Comparison of ENCODE assay signal across 18 mouse cellular contexts in the genomic region with DNA sequence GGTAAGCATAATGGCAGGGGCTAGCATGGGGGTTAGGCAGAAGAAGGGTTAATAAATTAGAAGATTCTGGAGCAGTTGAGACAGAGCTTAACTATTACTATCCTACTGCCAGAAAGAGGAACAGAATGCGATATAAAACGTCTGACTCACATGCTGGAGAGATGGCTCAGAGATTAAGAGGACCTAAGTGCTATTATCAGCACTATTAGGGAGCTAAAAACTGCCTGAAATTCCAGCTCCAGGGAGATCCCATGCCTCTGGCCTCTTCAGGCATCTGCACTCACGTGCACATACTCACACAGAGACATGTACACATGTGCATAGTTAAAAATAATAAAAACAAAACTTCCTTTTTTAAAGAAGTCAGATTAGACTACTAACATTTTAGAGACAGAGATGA.
"Had no signal": no experiment of that assay in that cellular context is flagged by ENCODE, and none has a peak within 500 bp of the region (broad histone marks: within the 10 kb centered on the region; RNA-seq: fewer than 3 reads in every experiment).

No protein-coding gene starts in this region.

- H3K27me3 ChIP-seq: stomach, embryonic 15.5 days had no signal

- H3K4me3 ChIP-seq: left cerebral cortex, adult 2 months; megakaryocyte, embryonic 14.5 days; stomach, embryonic 15.5 days had no signal

- H3K36me3 ChIP-seq: stomach, embryonic 15.5 days had no signal

- H3K9me3 ChIP-seq: stomach, embryonic 15.5 days had no signal

- DNase-seq: kidney, adult 2 months; kidney, postnatal 25 days; layer of hippocampus, postnatal 36 days; liver, postnatal 0 days; lung, embryonic 14.5 days; midbrain, embryonic 14.5 days; right cerebral cortex, postnatal 14 days; right cerebral cortex, postnatal 4 days; spleen, adult 18-20 months; thymus, postnatal 36 days had no signal

- H3K4me1 ChIP-seq: megakaryocyte, embryonic 14.5 days; stomach, embryonic 15.5 days had no signal

- ATAC-seq: liver, postnatal 0 days; lung, postnatal 0 days had no signal

- H3K9ac ChIP-seq: liver, embryonic 14.5 days; liver, postnatal 0 days; lung, embryonic 14.5 days; stomach, embryonic 15.5 days had no signal

- H3K27ac ChIP-seq: kidney, postnatal 0 days; left cerebral cortex, adult 2 months; liver, embryonic 14.5 days; macrophage; stomach, embryonic 15.5 days had no signal

- H3K4me2 ChIP-seq: lung, embryonic 14.5 days; midbrain, embryonic 11.5 days; stomach, embryonic 15.5 days had no signal
